Mouse (Mus musculus): ENCODE results near the gene Hapln4.

The Hapln4 gene

DNA sequence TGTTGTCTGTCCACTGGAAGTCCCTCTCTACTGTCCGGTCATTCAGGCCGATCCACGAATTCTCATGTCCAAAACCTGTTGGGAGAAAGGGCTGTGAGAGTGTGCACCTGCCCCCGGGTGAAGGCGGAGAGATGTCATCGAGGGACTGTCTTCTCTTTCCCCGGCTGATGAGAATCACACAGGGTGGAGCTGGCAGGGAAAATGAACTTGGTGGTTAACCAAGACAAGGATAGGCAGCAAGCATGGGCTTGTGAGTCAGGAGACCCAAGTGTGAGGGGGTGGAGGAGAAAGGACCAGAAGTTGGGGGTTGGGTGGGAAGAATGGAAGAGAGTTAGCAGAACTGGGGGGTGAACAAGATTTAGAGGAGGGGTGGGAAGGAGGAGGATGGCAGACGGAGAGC is 17.0 kb downstream of the Hapln4 start:
- DNase-seq = no peak

DNA sequence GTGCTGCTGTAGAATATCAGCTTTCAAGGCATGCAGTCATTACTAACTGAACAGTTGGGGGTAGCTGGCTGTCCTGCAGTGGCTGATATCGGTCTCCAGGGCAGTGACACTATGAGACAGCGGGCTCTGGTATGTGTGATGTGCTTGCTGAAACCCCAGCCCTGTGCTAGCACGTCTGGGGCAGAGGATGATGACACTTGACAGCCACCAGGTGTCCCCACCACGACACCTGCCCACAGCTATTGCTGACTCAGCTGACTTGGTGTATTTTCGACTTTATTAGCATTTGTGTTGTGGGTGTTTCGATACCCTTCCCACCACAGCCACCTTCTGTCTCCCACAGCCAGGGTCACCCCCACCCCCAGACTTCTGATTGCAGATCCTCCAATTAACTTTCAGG is 21.2 kb downstream of the Hapln4 start:
- DNase-seq = peak; percentile 61

DNA sequence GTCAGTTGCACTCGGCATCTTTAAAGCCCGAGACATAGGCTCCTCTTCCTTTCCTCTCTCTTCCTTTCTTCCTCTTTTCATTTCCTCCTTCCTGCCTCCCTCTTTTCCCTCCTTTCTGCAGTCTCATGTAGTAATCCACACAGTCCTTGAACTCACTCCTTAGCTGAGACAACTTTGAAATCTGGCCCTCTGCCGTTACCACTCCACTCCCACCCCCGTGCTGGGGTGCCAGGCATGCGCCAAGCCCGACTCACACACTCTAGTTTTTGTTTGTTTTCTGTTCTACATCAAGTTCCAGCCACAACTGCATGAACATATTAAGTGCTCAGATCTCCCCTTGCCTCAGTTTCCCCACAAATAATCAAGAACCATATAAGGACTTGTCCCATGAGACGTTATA is 21.7 kb downstream of the Hapln4 start:
- no peak for DNase-seq

DNA sequence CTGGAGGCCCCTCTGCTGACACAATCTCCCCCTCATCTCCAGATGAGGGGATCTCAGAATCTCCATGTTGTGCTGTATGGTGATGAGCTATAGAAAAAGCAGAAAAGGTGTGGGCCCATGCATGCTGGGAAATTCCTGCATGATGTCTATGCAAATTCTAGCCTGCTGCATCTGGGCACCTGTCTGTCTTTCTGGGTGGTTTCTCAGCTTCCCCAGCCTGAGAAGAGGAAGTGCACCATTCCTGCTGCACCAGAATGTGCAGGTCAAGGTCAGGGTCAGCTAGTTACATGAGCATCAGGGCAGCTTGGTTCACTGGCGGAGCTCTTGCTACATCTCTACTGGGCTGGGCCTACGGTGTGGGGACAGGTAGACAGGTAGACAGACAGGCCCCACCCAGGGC is 27.2 kb downstream of the Hapln4 start:
- no peak for DNase-seq

DNA sequence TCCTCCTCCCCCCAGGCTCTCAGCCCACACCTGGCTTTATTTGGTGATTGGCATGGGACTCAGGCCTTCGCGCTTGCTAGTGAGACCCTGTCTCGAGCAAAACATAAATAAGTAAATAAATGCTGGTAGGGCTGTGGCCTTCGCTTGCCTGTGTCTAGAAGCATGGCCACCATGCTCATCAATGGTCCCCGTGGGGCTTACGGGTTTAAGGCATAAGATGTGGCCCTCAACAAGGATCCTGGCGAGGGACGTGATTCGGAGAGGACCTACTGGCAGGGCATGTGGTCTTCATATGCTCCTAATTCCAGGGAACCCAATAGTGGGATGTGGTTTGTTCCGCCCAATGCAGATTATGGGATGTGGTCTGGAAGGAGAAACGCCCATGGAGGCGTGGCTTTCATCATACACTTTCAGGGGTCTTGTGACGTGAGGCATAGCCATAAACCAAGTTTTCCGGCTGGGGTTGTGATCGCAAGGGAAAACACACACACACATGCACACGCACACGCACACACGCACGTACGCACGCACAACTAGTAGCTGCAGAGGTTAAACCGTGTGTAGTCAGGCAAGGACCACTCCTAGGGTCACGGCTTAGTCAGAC is 28.0 kb downstream of the Hapln4 start:
- DNase-seq = no peak

DNA sequence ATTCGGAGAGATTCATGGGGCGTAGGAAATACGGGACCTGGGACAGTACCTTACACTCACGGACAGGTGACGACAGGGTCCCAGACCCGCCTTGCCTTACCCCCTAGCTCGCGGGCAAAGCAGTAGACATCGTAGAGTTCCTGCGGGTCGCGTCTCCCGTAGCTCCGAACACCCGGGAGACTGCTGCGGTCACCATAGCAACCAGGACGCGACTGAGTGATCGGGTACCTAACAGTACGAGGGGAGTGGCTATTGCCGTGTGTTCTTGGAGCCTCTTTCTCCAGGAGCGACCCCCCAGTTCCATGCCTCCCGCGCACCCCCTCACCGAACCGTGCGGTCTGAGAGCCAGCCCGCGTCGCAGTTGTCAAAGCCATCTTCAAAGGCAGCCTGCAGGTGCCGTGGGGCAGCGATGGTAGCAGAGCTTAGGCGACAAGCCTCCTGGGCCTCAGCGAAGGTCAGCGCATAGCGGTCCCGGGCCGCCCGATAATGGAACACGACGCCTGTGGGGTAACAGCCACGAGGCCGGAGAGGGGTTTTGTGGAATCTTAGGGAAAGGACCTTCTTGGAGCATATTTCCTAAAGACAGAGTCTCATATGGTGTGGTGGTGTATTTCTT is 29.3 kb downstream of the Hapln4 start:
- peak; percentile 55 for DNase-seq

DNA sequence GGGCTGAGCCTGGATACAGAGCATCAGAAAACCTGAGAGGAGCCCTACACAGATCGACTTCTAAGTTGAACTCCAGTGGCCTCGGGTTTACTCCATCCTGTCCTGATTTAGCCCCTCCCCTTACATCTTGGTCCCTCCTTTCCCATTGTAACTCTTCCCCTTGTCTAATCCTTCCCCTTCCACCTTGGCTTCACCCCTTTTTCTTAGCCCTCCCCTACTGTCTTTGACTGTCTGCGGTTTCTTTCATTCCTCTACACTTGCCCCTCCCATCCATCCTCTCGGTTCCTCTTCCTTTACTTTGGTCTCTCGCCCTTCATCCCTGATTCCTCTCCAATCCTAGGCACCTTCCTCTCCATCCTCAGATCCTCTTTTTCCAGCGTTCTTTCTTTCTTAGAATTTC is 31.2 kb downstream of the Hapln4 start:
- no peak for DNase-seq

DNA sequence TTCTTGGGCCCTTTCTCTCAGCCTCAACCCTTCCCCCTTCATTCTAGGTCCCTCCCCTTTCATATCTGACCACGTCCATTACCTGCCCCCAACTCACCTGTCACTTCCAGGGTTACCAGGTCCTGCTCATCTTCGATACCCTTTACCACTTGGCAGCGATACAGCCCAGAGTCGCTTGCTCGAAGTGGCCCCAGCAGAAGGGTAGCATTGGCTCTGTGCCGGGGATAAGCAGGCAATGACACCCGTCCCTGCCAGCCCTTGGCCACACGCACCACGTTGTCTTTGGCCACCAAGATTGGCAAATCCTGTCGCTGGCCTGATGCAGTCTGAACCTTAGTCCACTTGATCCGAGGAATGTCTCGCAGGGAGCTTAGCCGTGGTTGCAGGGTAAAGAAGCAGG is 31.6 kb downstream of the Hapln4 start:
- no peak for DNase-seq

DNA sequence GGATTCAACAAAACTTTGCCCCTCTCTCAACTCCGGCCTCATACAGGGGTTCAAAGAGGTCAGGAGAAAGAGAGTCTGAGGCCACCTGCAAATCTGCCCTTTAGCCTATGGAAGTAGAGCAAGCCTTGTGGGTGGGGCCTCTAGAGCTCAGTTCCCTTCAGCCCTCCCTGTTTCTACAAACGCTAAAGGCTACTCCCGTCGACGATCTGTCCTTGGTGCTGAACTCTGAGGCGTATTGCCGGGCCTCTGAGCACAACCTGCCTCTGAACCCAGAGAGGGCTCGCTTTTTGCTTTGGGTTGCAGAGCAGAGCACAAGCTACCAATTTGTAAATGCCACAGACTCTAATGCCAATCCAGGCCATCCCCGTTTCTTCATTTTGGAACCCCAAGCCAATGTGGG is 34.4 kb downstream of the Hapln4 start:
- DNase-seq = peak; percentile 55

DNA sequence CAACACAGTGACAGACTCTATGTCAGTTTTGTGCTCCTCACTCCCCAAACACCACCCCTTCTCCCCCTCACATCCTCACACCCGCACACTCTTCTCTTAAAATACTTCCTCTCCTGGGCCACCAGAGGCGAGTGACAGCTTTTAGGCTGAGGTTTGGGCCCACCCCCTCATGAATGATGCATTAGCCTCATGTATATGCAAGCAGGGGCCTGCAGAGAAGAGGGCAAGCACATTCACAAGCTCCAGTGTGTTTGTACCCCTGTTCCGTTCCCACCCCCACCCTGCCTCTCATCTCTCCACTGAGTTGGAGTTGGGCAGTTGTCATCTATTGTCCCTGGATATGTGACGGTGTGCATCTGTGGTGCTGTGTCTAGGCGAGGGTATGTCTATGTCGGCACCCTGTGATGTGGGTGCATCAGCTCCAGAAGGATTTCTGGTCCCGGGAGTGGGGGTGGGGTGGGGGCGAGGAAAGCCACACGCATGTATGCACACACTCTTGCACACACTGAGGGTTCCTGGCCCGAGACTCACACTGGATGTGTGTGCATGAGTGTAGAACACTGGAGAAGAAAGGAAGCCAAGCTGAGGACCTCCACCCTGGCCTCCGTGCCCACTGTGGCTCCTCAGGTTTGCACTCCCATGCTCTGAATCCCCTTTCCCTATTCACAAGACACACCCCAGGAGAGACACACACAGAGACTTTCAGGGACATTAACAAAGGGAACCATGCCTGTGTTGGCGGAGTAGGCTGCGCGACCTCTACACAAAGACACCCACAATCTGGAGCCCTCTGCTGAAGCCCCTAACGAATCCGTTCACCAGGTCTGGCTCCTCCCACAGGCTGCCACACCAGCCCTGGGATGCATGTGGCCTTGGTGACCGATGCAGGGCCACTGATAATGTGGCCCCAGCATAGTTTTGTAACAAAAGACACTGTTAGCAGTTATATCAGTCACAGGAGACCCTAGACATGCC is 35.8 kb downstream of the Hapln4 start:
- peak; percentile 57 for DNase-seq

DNA sequence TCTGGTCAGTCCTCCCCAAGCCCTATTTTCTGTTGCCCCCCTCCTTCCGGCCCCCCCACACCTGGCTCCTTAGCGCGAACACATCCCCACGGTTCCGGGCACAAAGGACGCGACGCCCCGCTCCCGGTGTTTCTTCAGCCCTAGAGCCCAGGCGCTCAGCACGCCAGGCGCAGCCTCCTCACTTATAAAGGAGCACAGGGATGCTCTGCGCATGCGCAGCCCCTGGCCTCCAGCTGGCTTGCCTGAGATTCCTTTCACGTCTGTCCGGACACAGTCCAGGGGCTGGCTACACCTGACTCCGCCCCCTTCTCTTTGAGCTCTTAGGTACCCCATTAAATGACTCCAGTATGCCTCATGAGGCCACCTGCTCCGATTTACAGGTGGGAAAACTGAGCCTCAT is 37.4 kb downstream of the Hapln4 start, which contains the start of gene Ncan:
TSS of gene Ncan (minus strand) at position 207 of the 400 bp plus-strand sequence.
- peak; percentile 92 for DNase-seq

DNA sequence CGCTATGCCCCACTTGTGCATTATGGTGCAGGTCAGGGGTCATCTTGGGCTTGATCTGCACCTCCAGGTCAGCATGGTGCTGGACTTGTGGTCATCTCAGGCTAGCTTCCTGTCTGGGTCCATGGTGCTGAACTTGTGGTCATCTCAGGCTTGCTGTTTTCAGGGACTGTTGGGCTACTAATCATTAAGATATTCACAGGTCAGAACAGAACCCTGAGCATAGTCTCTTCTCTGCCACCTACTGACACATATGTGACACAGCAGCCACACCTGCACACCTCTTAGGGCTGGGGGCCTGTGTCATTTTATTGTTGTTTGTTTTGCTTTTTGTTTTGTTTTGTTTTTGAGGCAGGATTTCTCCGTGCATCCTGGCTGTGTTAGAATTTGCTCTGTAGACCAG is 39.6 kb downstream of the Hapln4 start:
- DNase-seq = no peak

DNA sequence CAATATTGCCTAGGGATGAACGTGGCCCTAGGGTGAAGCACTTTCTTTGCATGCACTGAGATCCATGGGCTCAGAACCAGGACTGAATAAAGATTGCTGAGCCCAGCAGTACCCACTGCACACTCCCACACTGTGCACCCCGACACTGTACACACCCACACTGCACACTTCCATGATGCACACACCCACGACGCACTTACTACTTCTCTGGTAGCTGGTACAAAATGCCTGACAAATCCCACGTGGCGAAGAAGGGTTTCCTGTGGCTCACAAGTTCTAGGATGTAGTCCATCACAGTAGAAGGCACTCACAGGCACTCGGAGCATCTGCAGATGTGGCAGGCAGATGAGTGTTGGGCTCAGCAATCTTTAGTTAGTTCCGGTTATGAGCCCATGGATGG is 41.7 kb downstream of the Hapln4 start:
- DNase-seq = no peak

DNA sequence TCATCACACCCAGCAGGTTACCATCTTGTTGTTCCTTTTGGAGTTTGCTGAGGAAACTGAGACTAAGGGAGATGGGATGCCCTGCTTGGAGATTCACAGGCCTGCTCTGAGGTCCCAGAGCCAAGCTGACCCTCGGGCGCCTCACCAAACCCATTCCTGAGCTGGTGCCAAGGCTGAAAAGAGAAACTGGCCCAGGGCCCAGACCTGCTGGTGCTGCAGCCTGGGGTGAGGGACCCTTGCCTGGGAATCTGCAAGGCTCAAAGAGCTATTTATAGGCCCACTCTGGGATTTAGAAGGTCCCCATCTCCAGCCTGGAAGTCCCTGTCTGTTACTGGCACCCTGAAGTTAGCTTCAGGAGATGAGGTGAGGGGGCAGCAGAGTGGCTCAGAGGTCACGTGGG is 45.2 kb downstream of the Hapln4 start:
- DNase-seq = no peak

DNA sequence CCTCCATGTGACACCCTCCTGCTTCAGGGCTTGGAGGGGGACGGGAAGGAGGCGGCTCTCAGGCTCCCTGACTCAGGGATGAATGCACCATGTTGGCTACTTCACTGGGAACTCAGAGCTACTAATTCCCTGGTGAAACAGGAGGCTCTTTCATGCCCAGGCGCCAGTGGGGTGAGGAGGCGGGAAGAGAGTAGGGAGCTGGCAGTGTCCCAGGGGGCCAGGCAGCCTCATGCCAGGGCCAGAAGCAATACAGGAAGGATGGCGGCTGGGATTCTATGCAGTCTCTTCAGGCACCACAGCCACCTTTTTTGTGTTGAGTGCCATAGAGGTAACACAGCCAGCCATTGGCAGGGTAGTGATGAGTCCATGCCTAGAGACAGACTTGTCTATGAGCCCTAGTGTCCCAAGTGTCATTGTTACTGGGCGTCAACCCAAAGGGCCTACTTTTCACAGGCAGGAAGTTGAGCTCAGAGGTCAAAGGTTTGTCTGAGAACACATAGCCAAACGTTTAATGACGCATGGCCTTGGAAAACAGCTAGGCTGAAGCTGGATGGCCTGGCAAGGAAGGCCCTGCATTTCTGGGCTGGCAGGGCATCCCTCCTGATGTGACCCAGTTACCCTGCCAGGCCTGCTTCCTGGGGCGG is 46.2 kb downstream of the Hapln4 start:
- peak; percentile 25 for DNase-seq

DNA sequence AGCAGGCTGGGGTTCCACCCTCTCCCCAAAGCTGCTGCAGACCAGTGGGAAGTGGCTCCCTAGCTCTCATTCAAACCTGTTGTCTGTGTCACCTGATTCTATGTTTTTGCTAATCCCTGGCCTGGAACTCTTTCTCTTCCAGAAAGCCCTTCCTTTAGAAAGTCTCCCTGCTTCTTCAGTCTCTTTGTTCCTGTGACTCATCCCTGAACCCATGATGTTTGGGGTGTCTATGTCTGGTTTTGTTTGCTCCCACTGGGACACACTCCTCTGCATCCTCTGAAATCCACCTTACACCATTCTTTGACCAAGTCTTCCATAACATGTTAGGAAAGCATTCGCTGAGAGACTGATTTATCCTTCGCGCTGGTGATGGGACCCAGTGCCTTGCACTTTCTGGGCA is 46.8 kb downstream of the Hapln4 start:
- no peak for DNase-seq

DNA sequence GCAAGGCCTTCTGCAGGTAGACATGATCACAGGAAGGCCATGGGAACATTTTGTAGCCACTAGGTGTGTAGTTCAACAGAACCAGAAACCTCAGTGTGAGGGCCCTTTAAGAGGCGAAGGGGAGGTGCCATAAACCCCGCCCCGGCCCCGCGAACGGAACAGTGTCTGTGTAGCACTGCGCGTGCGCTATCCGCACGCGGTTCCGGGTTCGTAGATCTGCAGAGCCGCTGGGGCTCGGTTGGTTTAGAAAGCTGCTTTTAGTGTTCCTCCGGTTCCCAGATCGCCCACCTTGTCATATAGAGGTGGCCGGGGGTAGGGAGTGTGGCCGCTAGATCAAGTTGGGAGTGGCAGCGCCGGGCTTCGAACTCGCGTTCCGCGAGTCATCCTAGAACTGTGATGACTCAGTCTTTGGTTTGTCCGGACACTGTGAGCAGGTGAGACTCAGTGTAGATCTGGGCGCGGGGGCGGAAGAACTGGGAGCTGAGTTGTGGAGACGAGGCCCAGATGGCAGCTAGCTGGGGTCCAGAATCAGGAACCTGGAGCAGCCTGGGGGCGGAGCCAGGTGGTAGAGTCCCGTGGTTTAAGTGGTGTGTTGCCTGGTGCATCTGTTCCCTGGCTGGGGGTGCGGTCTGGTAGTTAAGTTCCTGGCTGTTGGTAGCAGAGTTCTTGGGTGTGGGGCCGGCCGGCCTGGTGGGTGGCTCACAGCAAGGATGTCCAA is 48.1 kb downstream of the Hapln4 start, which contains the start of gene Nr2c2ap:
TSS of gene Nr2c2ap (plus strand) at position 168 of the 718 bp plus-strand sequence.
- peak; percentile 90 for DNase-seq

DNA sequence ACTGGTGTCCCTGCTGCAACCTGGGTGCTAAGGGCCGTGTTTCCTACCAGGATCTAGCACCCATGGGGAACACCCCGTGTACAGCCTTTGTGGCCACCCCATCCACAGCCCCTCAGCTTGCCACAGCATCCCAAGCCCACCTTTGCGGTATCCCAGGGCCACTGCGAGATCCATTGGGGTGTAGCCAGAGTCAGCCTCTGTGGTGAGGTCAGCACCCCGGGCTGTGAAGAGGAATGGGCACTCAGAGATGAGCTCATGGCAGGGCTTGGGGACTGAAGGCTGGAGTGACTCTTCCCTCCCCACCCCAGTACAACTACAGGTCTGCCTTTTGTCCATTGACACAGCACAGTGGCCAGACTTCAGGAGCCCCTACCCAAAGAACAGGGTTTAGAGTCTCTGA is 50.8 kb downstream of the Hapln4 start:
- no peak for DNase-seq

DNA sequence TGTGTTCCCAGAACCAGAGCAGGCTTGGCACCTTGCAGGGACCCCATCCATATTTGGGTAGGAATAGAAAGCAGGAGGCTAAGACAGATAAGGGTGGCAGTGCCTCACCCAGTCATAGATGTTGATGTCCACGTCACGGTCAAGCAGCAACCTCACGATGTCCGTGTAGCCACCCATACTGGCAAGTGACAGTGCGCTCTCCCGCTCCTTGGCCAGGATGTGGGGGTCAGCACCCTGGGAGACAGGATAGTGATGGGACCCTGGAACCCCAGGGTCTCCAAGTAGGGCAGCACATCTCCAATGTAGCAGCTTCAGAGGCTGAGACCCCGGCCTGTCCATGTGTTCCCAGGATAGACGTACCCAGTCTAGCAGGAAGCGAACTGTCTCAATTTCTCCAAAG is 51.7 kb downstream of the Hapln4 start:
- no peak for DNase-seq

DNA sequence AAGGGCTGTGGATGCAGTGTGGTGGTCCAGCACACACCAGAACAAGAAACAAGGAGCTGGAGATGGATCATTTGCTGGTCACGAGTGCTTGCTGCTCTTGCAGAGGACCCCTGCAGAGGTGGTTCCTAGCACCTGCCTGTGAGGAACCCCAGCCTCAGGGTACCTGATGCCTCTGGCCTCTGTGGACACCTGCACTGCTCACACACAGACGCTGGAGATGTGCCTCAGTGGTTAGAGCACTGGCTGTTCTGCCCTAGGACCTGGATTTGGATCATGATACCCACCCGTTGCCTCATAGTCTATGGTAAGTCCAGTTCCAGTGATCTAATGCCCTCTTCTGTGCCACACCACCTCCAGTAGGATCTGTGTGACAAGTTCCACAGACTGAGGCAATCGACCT is 53.3 kb downstream of the Hapln4 start:
- no peak for DNase-seq

DNA sequence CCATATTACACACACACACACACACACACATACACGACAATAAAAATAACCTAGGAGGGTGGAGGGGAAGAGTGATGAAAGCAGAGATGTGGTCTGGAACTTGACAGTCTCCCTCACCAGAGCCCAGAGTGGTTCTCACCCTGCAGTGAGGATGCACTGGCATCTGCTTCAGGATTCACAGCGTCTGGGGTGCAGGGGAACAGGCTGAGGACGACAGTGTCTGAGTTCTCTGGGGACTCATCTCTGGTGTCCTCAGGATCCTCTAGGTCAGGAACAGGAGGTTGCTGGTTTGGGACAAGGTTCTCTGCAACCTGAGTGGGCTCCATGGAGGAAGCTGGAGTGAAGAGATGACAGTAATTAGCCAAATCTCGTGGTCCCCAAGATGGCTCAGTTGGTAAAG is 54.6 kb downstream of the Hapln4 start:
- no peak for DNase-seq

DNA sequence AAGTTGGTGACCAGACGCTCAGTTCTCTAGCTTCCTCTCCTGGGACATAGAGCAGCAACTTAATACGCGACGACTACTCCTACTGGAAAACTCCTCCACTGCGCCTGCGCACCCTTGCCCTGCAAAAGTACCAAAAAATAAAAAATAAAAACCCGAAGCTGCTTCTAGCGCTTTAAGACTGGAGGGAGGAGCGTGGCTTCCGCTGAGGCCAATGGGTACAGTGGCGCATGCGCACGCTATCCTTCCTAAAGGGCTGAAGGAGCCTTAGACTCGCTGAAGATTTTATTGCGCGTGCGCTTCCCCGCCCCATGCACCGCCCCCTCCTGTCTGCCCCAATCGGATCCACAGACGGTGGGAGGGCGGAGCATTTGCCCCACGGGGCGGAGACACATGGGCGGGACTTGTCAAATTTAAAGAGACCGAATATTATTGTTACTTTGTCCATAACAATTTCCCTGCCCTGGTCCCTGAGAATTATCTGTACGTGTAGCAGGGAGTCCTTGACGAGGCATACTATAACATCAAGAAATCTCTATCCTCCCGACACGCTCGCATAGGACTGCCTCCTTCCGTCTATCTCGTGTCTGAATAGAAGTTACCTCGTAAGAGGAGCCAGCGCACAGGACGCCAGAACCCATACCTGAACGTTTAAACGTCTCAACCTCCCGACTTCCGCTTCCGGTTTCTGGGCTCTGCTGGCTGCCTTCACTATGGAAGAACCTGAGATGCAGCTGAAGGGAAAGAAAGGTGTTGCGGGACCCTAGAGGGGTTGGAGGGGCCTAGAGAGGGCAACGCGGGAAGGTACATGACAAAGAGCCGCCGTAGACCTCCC is 56.0 kb downstream of the Hapln4 start, which contains the start of the genes Rfxank, Borcs8 and Mef2b:
TSS of gene Rfxank (minus strand) at position 129 of the 832 bp plus-strand sequence.
TSS of gene Borcs8 (plus strand) at position 474 of the 832 bp plus-strand sequence.
TSS of gene Mef2b (plus strand) at position 686 of the 832 bp plus-strand sequence.
- DNase-seq = peak; percentile 99
